Mouse (Mus musculus): ENCODE results near the gene Pim3. TPM values are rescaled to one million over a fixed set of nuclear protein-coding genes. Genes with fewer than 3 reads are reported as not detected.

The Pim3 gene
- polyA plus RNA-seq, 1 experiment from 2014 or later, result 48.3 TPM

- Histone ChIP-seq H3K36me3 (no peaks in the 10 kb centered on the region), H3K27ac (no peak overlapping the region), H3K9me3 (no peaks in the 10 kb centered on the region), H3K27me3 (ENCODE audit: insufficient read depth, poor library complexity, severe bottlenecking) (no peaks in the 10 kb centered on the region), H3K4me3 (no peak overlapping the region), H3K4me1 (replicated peaks) (peaks cover 46% of the 10 kb centered on the region)
- DNase-seq (ENCODE audit: low spot score), result no peak
- WGBS, result 93% methylated on average over 2 of the region's 2 CpGs
Measured at GRCm38 (mm10) chr15:88841160-88841559, 20.8 kb upstream of the Pim3 start.

GRCm38 (mm10) chr15:88841580-88842299, 20.2 kb upstream of the Pim3 start:
- Histone ChIP-seq H3K27me3 (ENCODE audit: insufficient read depth, poor library complexity, severe bottlenecking) (no peaks in the 10 kb centered on the region), H3K36me3 (no peaks in the 10 kb centered on the region), H3K4me1 (replicated peaks) (peaks cover 43% of the 10 kb centered on the region), H3K9me3 (no peaks in the 10 kb centered on the region), H3K27ac (no peak overlapping the region), H3K4me3 (no peak overlapping the region)
- WGBS, result 92% methylated on average over 3 of the region's 3 CpGs
- DNase-seq (ENCODE audit: low spot score), result no peak

- WGBS, result 80% methylated on average over 3 of the region's 3 CpGs
- Histone ChIP-seq H3K27ac (no peak overlapping the region), H3K9me3 (no peaks in the 10 kb centered on the region), H3K4me3 (no peak overlapping the region), H3K27me3 (ENCODE audit: insufficient read depth, poor library complexity, severe bottlenecking) (no peaks in the 10 kb centered on the region), H3K36me3 (no peaks in the 10 kb centered on the region), H3K4me1 (replicated peaks) (peaks cover 37% of the 10 kb centered on the region)
- no peak for DNase-seq (ENCODE audit: low spot score)
Measured at GRCm38 (mm10) chr15:88842300-88842673, 19.7 kb upstream of the Pim3 start.

- 49% methylated on average over 8 of the region's 8 CpGs for WGBS
Measured at GRCm38 (mm10) chr15:88843486-88844097, 18.4 kb upstream of the Pim3 start.

GRCm38 (mm10) chr15:88844966-88845365, 17.0 kb upstream of the Pim3 start:
- no peaks in the 10 kb centered on the region for H3K36me3 ChIP-seq
- peaks cover 16% of the 10 kb centered on the region for H3K4me1 ChIP-seq (replicated peaks)
- H3K27ac ChIP-seq, result no peak overlapping the region
- WGBS, result 87% methylated on average over 7 of the region's 7 CpGs
- no peaks in the 10 kb centered on the region for H3K27me3 ChIP-seq (ENCODE audit: insufficient read depth, poor library complexity, severe bottlenecking)
- no peak for DNase-seq (ENCODE audit: low spot score)
- H3K4me3 ChIP-seq, result no peak overlapping the region
- H3K9me3 ChIP-seq, result no peaks in the 10 kb centered on the region

More at GRCm38 (mm10) chr15:88843486-88844097, 18.4 kb upstream of the Pim3 start:
- Histone ChIP-seq H3K36me3 (no peaks in the 10 kb centered on the region), H3K4me3 (no peak overlapping the region), H3K27ac (peak overlapping the region; percentile 59; the same call in 1 of the 2 replicates), H3K4me1 (replicated peaks) (peaks cover 28% of the 10 kb centered on the region), H3K27me3 (ENCODE audit: insufficient read depth, poor library complexity, severe bottlenecking) (no peaks in the 10 kb centered on the region), H3K9me3 (no peaks in the 10 kb centered on the region)
- no peak for DNase-seq (ENCODE audit: low spot score)

- no peaks in the 10 kb centered on the region for H3K36me3 ChIP-seq
- no peak overlapping the region for H3K27ac ChIP-seq
- peaks cover 26% of the 10 kb centered on the region for H3K4me1 ChIP-seq (replicated peaks)
- H3K4me3 ChIP-seq, result no peak overlapping the region
- H3K9me3 ChIP-seq, result no peaks in the 10 kb centered on the region
- H3K27me3 ChIP-seq (ENCODE audit: insufficient read depth, poor library complexity, severe bottlenecking), result no peaks in the 10 kb centered on the region
- WGBS, result 97% methylated on average over 1 of the region's 1 CpGs
- DNase-seq (ENCODE audit: low spot score), result no peak
Measured at GRCm38 (mm10) chr15:88848661-88849060, 13.3 kb upstream of the Pim3 start.

GRCm38 (mm10) chr15:88849621-88850020, 12.4 kb upstream of the Pim3 start:
- no peak for DNase-seq (ENCODE audit: low spot score)
- H3K27me3 ChIP-seq (ENCODE audit: insufficient read depth, poor library complexity, severe bottlenecking), result no peaks in the 10 kb centered on the region
- no peak overlapping the region; the same call in 1 of the 2 replicates for H3K27ac ChIP-seq
- WGBS, result 84% methylated on average over 2 of the region's 2 CpGs
- H3K36me3 ChIP-seq, result no peaks in the 10 kb centered on the region
- H3K4me1 ChIP-seq (replicated peaks), result peaks cover 30% of the 10 kb centered on the region
- no peaks in the 10 kb centered on the region for H3K9me3 ChIP-seq
- H3K4me3 ChIP-seq, result no peak overlapping the region

- WGBS, result 71% methylated on average over 10 of the region's 10 CpGs
- Histone ChIP-seq H3K36me3 (no peaks in the 10 kb centered on the region), H3K27ac (peak overlapping the region; percentile 35; the same call in 1 of the 2 replicates), H3K4me3 (no peak overlapping the region), H3K4me1 (replicated peaks) (peaks cover 37% of the 10 kb centered on the region), H3K9me3 (no peaks in the 10 kb centered on the region), H3K27me3 (ENCODE audit: insufficient read depth, poor library complexity, severe bottlenecking) (no peaks in the 10 kb centered on the region)
- DNase-seq (ENCODE audit: low spot score), result no peak
Measured at GRCm38 (mm10) chr15:88850146-88850826, 11.7 kb upstream of the Pim3 start.

- no peak for DNase-seq (ENCODE audit: low spot score)
- 54% methylated on average over 3 of the region's 3 CpGs for WGBS
- Histone ChIP-seq H3K4me3 (no peak overlapping the region), H3K36me3 (no peaks in the 10 kb centered on the region), H3K27me3 (ENCODE audit: insufficient read depth, poor library complexity, severe bottlenecking) (no peaks in the 10 kb centered on the region), H3K4me1 (replicated peaks) (peaks cover 45% of the 10 kb centered on the region), H3K9me3 (no peaks in the 10 kb centered on the region), H3K27ac (peak overlapping the region; percentile 56)
Measured at GRCm38 (mm10) chr15:88851076-88851475, 10.9 kb upstream of the Pim3 start.

- H3K27me3 ChIP-seq (ENCODE audit: insufficient read depth, poor library complexity, severe bottlenecking), result no peaks in the 10 kb centered on the region
- H3K36me3 ChIP-seq, result no peaks in the 10 kb centered on the region
- H3K4me3 ChIP-seq, result no peak overlapping the region
- H3K27ac ChIP-seq, result peak overlapping the region; percentile 56; the same call in 1 of the 2 replicates
- no peaks in the 10 kb centered on the region for H3K9me3 ChIP-seq
- whole genome bisulfite sequencing, result 81% methylated on average over 10 of the region's 10 CpGs
- H3K4me1 ChIP-seq (replicated peaks), result peaks cover 45% of the 10 kb centered on the region
- no peak for DNase-seq (ENCODE audit: low spot score)
Measured at GRCm38 (mm10) chr15:88851507-88852149, 10.4 kb upstream of the Pim3 start.

GRCm38 (mm10) chr15:88853106-88853505, 8.9 kb upstream of the Pim3 start:
- H3K27ac ChIP-seq, result no peak overlapping the region
- no peaks in the 10 kb centered on the region for H3K27me3 ChIP-seq (ENCODE audit: insufficient read depth, poor library complexity, severe bottlenecking)
- H3K36me3 ChIP-seq, result no peaks in the 10 kb centered on the region
- no peak for DNase-seq (ENCODE audit: low spot score)
- peaks cover 46% of the 10 kb centered on the region for H3K4me1 ChIP-seq (replicated peaks)
- H3K9me3 ChIP-seq, result no peaks in the 10 kb centered on the region
- 92% methylated on average over 9 of the region's 9 CpGs for WGBS
- no peak overlapping the region for H3K4me3 ChIP-seq

GRCm38 (mm10) chr15:88854119-88854968, 7.6 kb upstream of the Pim3 start:
- Histone ChIP-seq H3K36me3 (no peaks in the 10 kb centered on the region), H3K27ac (peak overlapping the region; percentile 70), H3K4me3 (no peak overlapping the region), H3K9me3 (no peaks in the 10 kb centered on the region), H3K27me3 (ENCODE audit: insufficient read depth, poor library complexity, severe bottlenecking) (no peaks in the 10 kb centered on the region), H3K4me1 (replicated peaks) (peaks cover 55% of the 10 kb centered on the region)
- DNase-seq (ENCODE audit: low spot score), result no peak
- 65% methylated on average over 6 of the region's 6 CpGs for WGBS
